In genomic region chr13:90279786-90280382, GRCm38 (mm10) we compare ENCODE assay signal across 12 mouse cellular contexts.
DNase-seq lines count a peak whose midpoint lies in the region; ATAC-seq and TF ChIP-seq lines count a peak whose summit lies in the region.
"Had no signal": no experiment of that assay in that cellular context is flagged by ENCODE, and none has a peak within 500 bp of the region (broad histone marks: within the 10 kb centered on the region; RNA-seq: fewer than 3 reads in every experiment).

No protein-coding gene starts in this region.

- H3K27ac ChIP-seq in embryonic facial prominence, embryonic 14.5 days (replicated peaks; ENCODE audit: low read depth, low read length): no peak overlapping the region
- H3K27ac ChIP-seq in embryonic facial prominence, embryonic 10.5 days (replicated peaks): no peak overlapping the region
- 0 out of 2 replicates have a peak overlapping the region, but pooled peaks have one; percentile 29 for H3K27ac ChIP-seq in hindbrain, embryonic 14.5 days
- no peak overlapping the region for H3K27ac ChIP-seq in midbrain, postnatal 0 days (ENCODE audit: low read depth, low read length)
- H3K27ac ChIP-seq: macrophage had no signal

- no peak overlapping the region for H3K9ac ChIP-seq in embryonic facial prominence, embryonic 14.5 days (ENCODE audit: low read depth, low read length)
- H3K9ac ChIP-seq in hindbrain, embryonic 14.5 days: no peak overlapping the region
- H3K9ac ChIP-seq in midbrain, postnatal 0 days (replicated peaks; ENCODE audit: low read length, poor library complexity, severe bottlenecking): no peak overlapping the region

- no peaks in the 10 kb centered on the region for H3K36me3 ChIP-seq in embryonic facial prominence, embryonic 14.5 days (ENCODE audit: control insufficient read depth, insufficient read depth, low read length)
- no peaks in the 10 kb centered on the region for H3K36me3 ChIP-seq in embryonic facial prominence, embryonic 10.5 days (replicated peaks)
- no peaks in the 10 kb centered on the region for H3K36me3 ChIP-seq in hindbrain, embryonic 14.5 days (replicated peaks; ENCODE audit: control insufficient read depth, insufficient read depth)
- no peaks in the 10 kb centered on the region for H3K36me3 ChIP-seq in midbrain, postnatal 0 days (ENCODE audit: insufficient read depth, low read length)

- H3K4me1 ChIP-seq in embryonic facial prominence, embryonic 14.5 days (ENCODE audit: control insufficient read depth, insufficient read depth, low read length): no peaks in the 10 kb centered on the region
- no peaks in the 10 kb centered on the region for H3K4me1 ChIP-seq in embryonic facial prominence, embryonic 10.5 days
- H3K4me1 ChIP-seq in hindbrain, embryonic 14.5 days (replicated peaks; ENCODE audit: control insufficient read depth, insufficient read depth, low read length): 0 out of 2 replicates have a peak, but pooled peaks cover 4% of the 10 kb centered on the region
- no peaks in the 10 kb centered on the region for H3K4me1 ChIP-seq in midbrain, postnatal 0 days (ENCODE audit: insufficient read depth, low read length)

- H3K27me3 ChIP-seq in embryonic facial prominence, embryonic 14.5 days (replicated peaks; ENCODE audit: control insufficient read depth, insufficient read depth, low read length): no peaks in the 10 kb centered on the region
- no peaks in the 10 kb centered on the region for H3K27me3 ChIP-seq in embryonic facial prominence, embryonic 10.5 days (replicated peaks; ENCODE audit: low read depth, poor library complexity, severe bottlenecking)
- H3K27me3 ChIP-seq in hindbrain, embryonic 14.5 days (ENCODE audit: control insufficient read depth, insufficient read depth, low read length): no peaks in the 10 kb centered on the region
- H3K27me3 ChIP-seq in midbrain, postnatal 0 days (ENCODE audit: insufficient read depth, low read length): no peaks in the 10 kb centered on the region

- peak; percentile 44 for ATAC-seq in embryonic facial prominence, embryonic 14.5 days (ENCODE audit: low read depth)
- peak; percentile 90 for ATAC-seq in hindbrain, embryonic 14.5 days (ENCODE audit: low FRiP score)
- peak; percentile 71 for ATAC-seq in midbrain, postnatal 0 days (ENCODE audit: low FRiP score)

- WGBS in embryonic facial prominence, embryonic 14.5 days: 55% methylated on average over 3 of the region's 3 CpGs
- 68% methylated on average over 3 of the region's 3 CpGs for WGBS in embryonic facial prominence, embryonic 10.5 days
- 38% methylated on average over 3 of the region's 3 CpGs for WGBS in hindbrain, embryonic 14.5 days
- 18% methylated on average over 3 of the region's 3 CpGs for WGBS in midbrain, postnatal 0 days

- DNase-seq in embryonic facial prominence, embryonic 14.5 days (ENCODE audit: low spot score): peak; percentile 8
- no peak for DNase-seq in embryonic facial prominence, embryonic 10.5 days (ENCODE audit: low spot score)
- DNase-seq in lung, postnatal 10 days: peak; percentile 3
- DNase-seq in lung, postnatal 14 days: no peak
- peak; percentile 40 for DNase-seq in hindbrain, embryonic 14.5 days (ENCODE audit: low spot score)
- peak; percentile 78 for DNase-seq in midbrain, postnatal 0 days (ENCODE audit: low spot score)
- no peak for DNase-seq in urinary bladder, adult 18-20 months (ENCODE audit: low spot score in 2 of 2)
- no peak for DNase-seq in urinary bladder, postnatal 14 days (ENCODE audit: low spot score)
- DNase-seq: adrenal gland, postnatal 36 days; cerebellum, adult 9-10 months had no signal

- H3K4me2 ChIP-seq in embryonic facial prominence, embryonic 14.5 days (ENCODE audit: low read depth, low read length): no peak overlapping the region
- H3K4me2 ChIP-seq in hindbrain, embryonic 14.5 days (replicated peaks): no peak overlapping the region
- H3K4me2 ChIP-seq in midbrain, postnatal 0 days (ENCODE audit: low read depth, low read length, poor library complexity, severe bottlenecking): no peak overlapping the region
- H3K4me2 ChIP-seq: liver, embryonic 11.5 days had no signal

- H3K9me3 ChIP-seq in embryonic facial prominence, embryonic 14.5 days (ENCODE audit: control insufficient read depth, low read length): peaks cover 4% of the 10 kb centered on the region; the same call in 1 of the 2 replicates
- no peaks in the 10 kb centered on the region for H3K9me3 ChIP-seq in embryonic facial prominence, embryonic 10.5 days
- H3K9me3 ChIP-seq in hindbrain, embryonic 14.5 days (ENCODE audit: control insufficient read depth, low read length): no peaks in the 10 kb centered on the region
- H3K9me3 ChIP-seq in midbrain, postnatal 0 days (ENCODE audit: low read length): no peaks in the 10 kb centered on the region

- no peak overlapping the region for H3K4me3 ChIP-seq in embryonic facial prominence, embryonic 14.5 days (ENCODE audit: low read depth, low read length)
- no peak overlapping the region for H3K4me3 ChIP-seq in embryonic facial prominence, embryonic 10.5 days
- no peak overlapping the region for H3K4me3 ChIP-seq in hindbrain, embryonic 14.5 days (replicated peaks; ENCODE audit: low read length)
- no peak overlapping the region for H3K4me3 ChIP-seq in midbrain, postnatal 0 days (ENCODE audit: low read depth, low read length)

- TF ChIP-seq CTCF in midbrain, postnatal 0 days (IDR thresholded peaks at IDR 0.05): no peak

Comparison
In these comparisons a context has a peak if more than half of its experiments do, and no peak if none do; other contexts are left out.
1. DNase-seq: peak in embryonic facial prominence, embryonic 14.5 days (single experiment), lung, postnatal 10 days (single experiment), hindbrain, embryonic 14.5 days (single experiment) and midbrain, postnatal 0 days (single experiment); none in embryonic facial prominence, embryonic 10.5 days (single experiment), lung, postnatal 14 days (single experiment), urinary bladder, adult 18-20 months (0 of 2) and urinary bladder, postnatal 14 days (single experiment).
2. Peak in every context shown above with its lines, with median percentiles within 50 percentile points of each other: ATAC-seq.